Mouse (Mus musculus): ENCODE data around the gene Hdac8. TPM values are rescaled to one million over a fixed set of nuclear protein-coding genes. Genes with fewer than 3 reads are reported as not detected.

Gene Hdac8
- polyA plus RNA-seq, 2 experiments = 2.7 to 16.1 TPM

GRCm38 (mm10) chrX:102479665-102480064, 25.5 kb downstream of the Hdac8 start:
- ATAC-seq (ENCODE audit: low FRiP score, low read depth) (no peak), DNase-seq (ENCODE audit: low spot score) (no peak)
- Histone ChIP-seq H3K9ac (ENCODE audit: low read depth, low read length, severe bottlenecking) (no peak overlapping the region), H3K27me3 (ENCODE audit: control insufficient read depth, insufficient read depth, low read length) (no peaks in the 10 kb centered on the region), H3K4me3 (replicated peaks; ENCODE audit: low read length) (no peak overlapping the region), H3K36me3 (ENCODE audit: control insufficient read depth, insufficient read depth, low read length) (no peaks in the 10 kb centered on the region), H3K4me2 (replicated peaks; ENCODE audit: low read depth, low read length, severe bottlenecking) (no peak overlapping the region), H3K9me3 (ENCODE audit: control insufficient read depth, low read length) (no peaks in the 10 kb centered on the region), H3K4me1 (ENCODE audit: control insufficient read depth, insufficient read depth, low read length) (no peaks in the 10 kb centered on the region), H3K27ac (replicated peaks; ENCODE audit: low read depth, low read length) (no peak overlapping the region)
- no peak for TF ChIP-seq POLR2A (IDR thresholded peaks at IDR 0.05; ENCODE audit: borderline replicate concordance, extremely low read depth, insufficient read depth, insufficient read length)
- WGBS = 69% methylated on average over 4 of the region's 4 CpGs

GRCm38 (mm10) chrX:102478965-102479364, 26.2 kb downstream of the Hdac8 start:
- ATAC-seq (ENCODE audit: low FRiP score, low read depth) (no peak), DNase-seq (ENCODE audit: low spot score) (peak; percentile 76)
- Histone ChIP-seq H3K27me3 (ENCODE audit: control insufficient read depth, insufficient read depth, low read length) (no peaks in the 10 kb centered on the region), H3K4me3 (replicated peaks; ENCODE audit: low read length) (no peak overlapping the region), H3K27ac (replicated peaks; ENCODE audit: low read depth, low read length) (no peak overlapping the region), H3K36me3 (ENCODE audit: control insufficient read depth, insufficient read depth, low read length) (no peaks in the 10 kb centered on the region), H3K9me3 (ENCODE audit: control insufficient read depth, low read length) (no peaks in the 10 kb centered on the region), H3K4me2 (replicated peaks; ENCODE audit: low read depth, low read length, severe bottlenecking) (no peak overlapping the region), H3K4me1 (ENCODE audit: control insufficient read depth, insufficient read depth, low read length) (no peaks in the 10 kb centered on the region), H3K9ac (ENCODE audit: low read depth, low read length, severe bottlenecking) (no peak overlapping the region)
- 30% methylated on average over 4 of the region's 4 CpGs for WGBS
- no peak for TF ChIP-seq POLR2A (IDR thresholded peaks at IDR 0.05; ENCODE audit: borderline replicate concordance, extremely low read depth, insufficient read depth, insufficient read length)

- TF ChIP-seq POLR2A (IDR thresholded peaks at IDR 0.05; ENCODE audit: borderline replicate concordance, extremely low read depth, insufficient read depth, insufficient read length) = no peak
- Histone ChIP-seq H3K4me3 (replicated peaks; ENCODE audit: low read length) (no peak overlapping the region), H3K27ac (replicated peaks; ENCODE audit: low read depth, low read length) (no peak overlapping the region), H3K27me3 (ENCODE audit: control insufficient read depth, insufficient read depth, low read length) (no peaks in the 10 kb centered on the region), H3K36me3 (ENCODE audit: control insufficient read depth, insufficient read depth, low read length) (no peaks in the 10 kb centered on the region), H3K9me3 (ENCODE audit: control insufficient read depth, low read length) (no peaks in the 10 kb centered on the region), H3K4me1 (ENCODE audit: control insufficient read depth, insufficient read depth, low read length) (no peaks in the 10 kb centered on the region), H3K4me2 (replicated peaks; ENCODE audit: low read depth, low read length, severe bottlenecking) (no peak overlapping the region), H3K9ac (ENCODE audit: low read depth, low read length, severe bottlenecking) (no peak overlapping the region)
- DNase-seq (ENCODE audit: low spot score) (no peak), ATAC-seq (ENCODE audit: low FRiP score, low read depth) (no peak)
- WGBS = 97% methylated on average over 3 of the region's 3 CpGs
These were observed 26.7 kb downstream of the Hdac8 start for GRCm38 (mm10) chrX:102478481-102478880.

- Histone ChIP-seq H3K4me2 (replicated peaks; ENCODE audit: low read depth, low read length, severe bottlenecking) (no peak overlapping the region), H3K27me3 (ENCODE audit: control insufficient read depth, insufficient read depth, low read length) (no peaks in the 10 kb centered on the region), H3K9ac (ENCODE audit: low read depth, low read length, severe bottlenecking) (no peak overlapping the region), H3K4me1 (ENCODE audit: control insufficient read depth, insufficient read depth, low read length) (no peaks in the 10 kb centered on the region), H3K4me3 (replicated peaks; ENCODE audit: low read length) (no peak overlapping the region), H3K9me3 (ENCODE audit: control insufficient read depth, low read length) (no peaks in the 10 kb centered on the region), H3K27ac (replicated peaks; ENCODE audit: low read depth, low read length) (no peak overlapping the region), H3K36me3 (ENCODE audit: control insufficient read depth, insufficient read depth, low read length) (no peaks in the 10 kb centered on the region)
- ATAC-seq (ENCODE audit: low FRiP score, low read depth) = no peak; the same call in 1 of the 2 replicates
- peak; percentile 70 for DNase-seq (ENCODE audit: low spot score)
- WGBS = 23% methylated on average over 3 of the region's 3 CpGs
- no peak for TF ChIP-seq POLR2A (IDR thresholded peaks at IDR 0.05; ENCODE audit: borderline replicate concordance, extremely low read depth, insufficient read depth, insufficient read length)
These were observed 28.4 kb downstream of the Hdac8 start for GRCm38 (mm10) chrX:102476784-102477183.

GRCm38 (mm10) chrX:102475555-102475954, 29.6 kb downstream of the Hdac8 start:
- Histone ChIP-seq H3K9me3 (ENCODE audit: control insufficient read depth, low read length) (no peaks in the 10 kb centered on the region), H3K4me3 (replicated peaks; ENCODE audit: low read length) (no peak overlapping the region), H3K4me2 (replicated peaks; ENCODE audit: low read depth, low read length, severe bottlenecking) (no peak overlapping the region), H3K4me1 (ENCODE audit: control insufficient read depth, insufficient read depth, low read length) (no peaks in the 10 kb centered on the region), H3K9ac (ENCODE audit: low read depth, low read length, severe bottlenecking) (no peak overlapping the region), H3K36me3 (ENCODE audit: control insufficient read depth, insufficient read depth, low read length) (no peaks in the 10 kb centered on the region), H3K27me3 (ENCODE audit: control insufficient read depth, insufficient read depth, low read length) (no peaks in the 10 kb centered on the region), H3K27ac (replicated peaks; ENCODE audit: low read depth, low read length) (no peak overlapping the region)
- DNase-seq (ENCODE audit: low spot score) (no peak), ATAC-seq (ENCODE audit: low FRiP score, low read depth) (no peak)
- TF ChIP-seq POLR2A (IDR thresholded peaks at IDR 0.05; ENCODE audit: borderline replicate concordance, extremely low read depth, insufficient read depth, insufficient read length) = no peak
- WGBS = 77% methylated on average over 5 of the region's 5 CpGs
